Mouse (Mus musculus) B cell, adult 2 months (primary cell): ENCODE results near the gene Ptrh1.

Source experiments
- DNase-seq, 2 experiments: peaks; one replicate each; pipeline ENCODE4 v3.0.0; 2022

Gene Ptrh1

GRCm38 (mm10) chr2:32775359-32776074 is at the start of gene Ptrh1, which contains the start of gene Ttc16:
Ptrh1 (plus strand) TSS chr2:32775786.
Ttc16 (minus strand) TSS chr2:32775633.
- DNase-seq: peak; percentile 99

DNA sequence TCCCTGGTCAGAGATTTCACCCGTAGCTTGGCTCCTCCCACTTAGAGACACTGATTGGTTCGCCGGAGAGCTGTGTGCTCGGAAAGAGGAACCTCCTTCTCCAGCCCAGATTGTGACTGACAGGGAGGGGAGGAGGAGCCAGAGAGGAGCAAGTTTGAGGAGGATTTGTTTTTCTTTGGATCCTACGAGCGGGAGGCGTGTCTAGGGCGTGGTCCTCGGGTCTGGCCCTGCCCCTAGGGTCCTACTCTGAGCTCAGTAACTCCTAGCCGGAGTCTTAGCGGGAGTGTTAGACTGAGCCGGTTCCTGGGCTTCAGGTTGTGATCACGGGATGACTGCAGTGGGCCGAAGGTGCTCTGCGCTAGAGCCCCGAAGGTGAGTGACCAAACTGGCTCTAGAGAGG is 48.2 kb upstream of the Ptrh1 start:
- peak; percentile 86 to 89 for DNase-seq

GRCm38 (mm10) chr2:32728463-32728862 is 47.1 kb upstream of the Ptrh1 start:
- DNase-seq: no peak

DNA sequence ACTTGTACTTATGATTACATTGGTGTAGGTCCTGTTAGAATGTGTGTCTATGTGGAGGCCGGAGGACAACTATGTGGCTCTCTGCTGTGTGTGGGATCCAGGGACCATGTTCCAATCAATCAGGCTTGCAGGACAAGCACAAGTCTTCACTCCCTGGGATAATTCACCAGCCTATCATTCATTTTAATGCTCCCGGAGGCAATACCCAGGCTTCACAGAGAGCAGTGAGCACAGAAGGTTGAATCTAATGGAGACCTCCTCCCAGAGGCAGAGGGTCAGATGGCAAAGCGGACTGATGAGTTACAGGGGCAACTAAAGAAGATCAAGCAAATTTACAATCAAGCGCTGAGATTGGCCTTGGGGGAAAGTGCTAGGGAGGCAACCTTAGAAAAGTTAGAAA is 46.0 kb upstream of the Ptrh1 start:
- no peak for DNase-seq

DNA sequence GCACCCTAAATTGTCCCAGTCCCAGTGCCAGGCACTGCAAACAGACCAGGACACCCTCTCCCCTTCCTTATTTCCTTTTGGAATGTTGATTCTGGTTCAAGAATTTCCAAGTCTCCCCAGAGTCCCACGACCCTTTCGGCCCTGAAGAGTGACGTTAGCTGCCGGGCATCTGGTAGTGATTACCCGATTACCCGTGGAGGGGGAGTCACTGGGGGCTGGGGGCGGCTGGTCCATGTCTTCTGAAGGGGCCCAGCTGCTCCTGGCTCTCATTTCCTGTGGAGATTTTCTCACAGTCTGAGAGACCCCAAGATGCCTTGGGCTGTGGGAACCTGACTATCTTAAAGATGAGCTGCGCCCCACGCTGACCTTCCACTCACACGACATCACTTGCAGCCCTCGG is 44.7 kb upstream of the Ptrh1 start:
- no peak for DNase-seq

GRCm38 (mm10) chr2:32731911-32732310 is 43.7 kb upstream of the Ptrh1 start:
- no peak for DNase-seq

DNA sequence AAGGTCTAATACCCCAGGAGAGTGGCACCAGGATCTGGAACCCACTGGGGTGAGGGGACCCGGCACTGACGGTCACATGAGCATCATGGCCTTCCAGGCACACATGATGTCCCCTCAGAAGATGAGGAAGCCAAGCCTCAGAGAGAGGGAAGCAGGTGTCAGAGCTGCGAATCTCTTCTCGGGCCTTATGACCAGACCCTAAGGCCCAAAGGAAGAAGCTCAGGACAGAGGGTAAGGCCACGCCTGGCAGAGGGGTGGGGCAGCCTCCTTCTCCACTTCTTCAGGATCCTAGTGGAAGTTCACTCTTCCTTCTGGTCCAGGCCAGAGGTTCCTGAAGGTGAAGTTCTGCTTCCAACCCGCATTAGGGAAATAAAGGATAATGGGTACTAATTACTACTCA is 42.9 kb upstream of the Ptrh1 start:
- no peak for DNase-seq

DNA sequence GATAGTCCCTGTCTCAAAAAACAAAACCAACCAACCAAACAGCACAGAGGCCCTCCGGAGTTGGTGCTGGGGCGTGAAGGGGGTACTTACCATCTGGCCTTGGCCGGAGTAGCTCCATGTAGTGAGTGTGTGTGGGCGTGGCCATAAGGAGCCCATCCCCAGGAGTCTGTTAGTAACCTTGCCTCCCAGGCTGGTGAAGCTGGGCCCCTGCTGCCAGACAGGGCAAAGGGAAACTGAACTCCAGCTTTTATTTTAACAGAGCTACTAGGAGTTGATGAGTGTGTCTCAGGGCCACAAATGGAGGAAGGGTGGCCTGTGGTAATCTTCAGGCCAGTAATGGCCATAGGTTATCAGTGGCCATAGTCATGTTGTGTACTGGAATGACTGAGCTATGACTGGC is 41.1 kb upstream of the Ptrh1 start:
- no peak for DNase-seq

DNA sequence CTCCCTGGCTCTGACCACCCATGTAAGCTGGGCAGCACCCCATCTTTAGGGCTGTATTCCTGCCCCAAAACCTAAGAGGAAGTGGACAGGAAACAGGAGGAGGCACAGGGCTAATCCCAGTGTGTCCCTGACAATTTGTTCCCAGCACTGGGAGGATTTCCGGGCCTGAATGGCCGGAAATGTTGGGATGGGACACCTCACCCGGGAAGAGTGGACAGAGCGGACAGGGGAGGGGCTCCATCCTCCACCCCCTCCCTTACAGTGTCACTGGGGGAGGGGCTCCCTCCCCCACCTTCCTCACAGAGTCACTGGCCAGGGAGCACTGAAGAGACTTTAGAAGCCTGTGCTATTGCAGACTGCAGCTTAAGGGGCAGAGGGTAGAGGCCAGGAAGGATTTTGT is 40.7 kb upstream of the Ptrh1 start:
- no peak for DNase-seq

- DNase-seq: no peak
These were observed 39.2 kb upstream of the Ptrh1 start for GRCm38 (mm10) chr2:32736306-32736829.

GRCm38 (mm10) chr2:32737008-32737407 is 38.6 kb upstream of the Ptrh1 start:
- DNase-seq: no peak

DNA sequence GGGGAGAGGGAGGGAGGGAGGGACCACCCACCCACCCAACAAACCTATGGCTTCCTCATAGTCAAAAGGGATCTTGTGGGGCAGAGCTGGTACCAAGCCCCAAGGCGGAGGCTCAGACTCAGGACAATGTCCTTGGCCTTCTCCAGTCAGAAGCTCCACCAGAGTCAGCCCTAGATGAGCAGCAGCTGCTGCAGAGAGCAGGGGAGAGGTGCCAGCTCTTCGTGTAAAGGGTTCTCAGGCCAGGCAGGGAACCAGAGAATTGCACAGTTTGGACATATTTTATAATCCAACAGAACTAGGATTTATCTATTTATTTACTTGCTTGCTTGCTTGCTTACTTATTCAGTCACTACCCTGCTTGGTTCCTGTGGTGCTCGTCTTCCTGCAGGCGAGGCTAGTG is 36.3 kb upstream of the Ptrh1 start:
- no peak for DNase-seq

- DNase-seq: no peak
These were observed 34.7 kb upstream of the Ptrh1 start, which contains the start of gene 6330409D20Rik for GRCm38 (mm10) chr2:32740916-32741272. 6330409D20Rik (minus strand) TSS chr2:32741016.

DNA sequence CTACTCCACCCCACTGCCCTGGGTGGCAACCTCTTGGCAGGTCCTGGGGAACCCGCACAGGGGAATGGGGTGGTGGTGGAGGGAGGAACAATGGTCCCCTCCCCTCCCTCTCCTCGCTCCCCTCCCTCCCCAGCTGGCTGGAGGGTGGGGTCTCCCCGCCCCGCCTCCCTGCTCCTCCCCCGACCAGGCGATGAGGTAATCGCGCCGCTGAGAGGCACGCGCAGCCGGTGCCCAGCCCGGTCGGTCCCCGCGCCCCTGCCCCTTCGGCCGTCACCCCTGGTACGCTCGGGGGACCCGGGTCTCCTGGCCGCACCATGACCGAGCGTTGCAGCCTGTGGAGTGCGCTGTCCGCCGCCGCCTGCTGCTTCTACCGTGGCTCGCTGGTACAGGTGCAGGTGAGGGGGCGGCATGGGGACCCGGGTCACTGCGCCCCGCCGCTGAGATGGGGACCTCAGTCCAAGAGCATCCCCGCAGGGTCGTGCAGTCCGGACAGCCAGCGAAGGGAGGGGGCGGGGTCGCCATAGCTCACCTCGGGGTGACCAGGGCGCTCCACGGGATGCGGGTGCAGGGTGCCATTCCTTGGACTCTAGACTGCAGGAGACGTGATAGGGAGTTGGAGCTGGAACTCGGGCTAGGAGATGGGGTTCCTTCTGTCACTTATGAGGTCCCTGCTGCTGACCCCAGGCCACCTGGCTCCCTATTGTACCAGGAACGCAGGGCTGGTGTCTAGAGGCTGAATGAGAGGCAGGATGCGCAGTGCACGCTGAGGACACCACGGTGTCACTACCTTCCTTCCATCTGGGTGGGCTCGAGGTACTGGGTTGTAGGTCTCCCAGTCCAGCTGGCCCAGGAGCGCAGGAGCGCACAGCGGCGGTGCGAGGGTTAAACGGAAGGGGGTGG is 34.1 kb upstream of the Ptrh1 start:
- DNase-seq: no peak

- DNase-seq: no peak
These were observed 33.4 kb upstream of the Ptrh1 start for GRCm38 (mm10) chr2:32742173-32742531.

DNA sequence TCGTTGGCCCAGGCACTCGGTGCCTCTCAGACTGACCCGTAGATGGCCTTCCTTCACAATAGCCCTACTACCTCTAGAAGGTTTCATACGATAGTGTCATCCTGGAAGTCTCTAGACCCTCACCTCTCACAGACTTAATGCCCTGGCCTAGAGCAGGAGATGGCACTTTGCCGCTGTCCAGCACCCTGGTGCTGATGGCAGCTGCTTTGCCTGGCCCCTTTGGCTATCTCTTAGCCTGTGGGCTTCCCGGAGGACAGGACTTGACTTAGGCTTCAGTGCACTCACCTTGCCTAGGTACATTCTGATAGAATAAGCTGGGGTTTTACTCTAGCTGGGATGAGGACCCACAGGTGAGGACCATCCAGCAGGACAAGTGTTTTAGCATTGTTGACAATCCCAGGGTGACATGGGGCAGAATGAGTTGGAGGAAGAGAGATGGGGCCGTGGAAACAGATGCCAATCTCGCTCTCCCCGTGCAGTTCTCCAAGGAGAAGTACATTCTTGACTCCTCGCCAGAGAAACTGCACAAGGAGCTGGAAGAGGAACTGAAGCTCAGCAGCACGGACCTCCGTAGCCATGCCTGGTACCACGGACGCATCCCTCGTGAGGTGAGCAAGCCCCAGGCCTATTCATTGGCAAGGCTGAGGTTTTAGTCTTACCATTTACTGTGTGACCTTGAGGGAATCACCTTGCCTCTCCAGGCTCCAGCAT is 31.2 kb upstream of the Ptrh1 start:
- no peak for DNase-seq

GRCm38 (mm10) chr2:32749082-32749481 is 26.5 kb upstream of the Ptrh1 start:
- no peak for DNase-seq

GRCm38 (mm10) chr2:32750199-32750598 is 25.4 kb upstream of the Ptrh1 start:
- no peak for DNase-seq

DNA sequence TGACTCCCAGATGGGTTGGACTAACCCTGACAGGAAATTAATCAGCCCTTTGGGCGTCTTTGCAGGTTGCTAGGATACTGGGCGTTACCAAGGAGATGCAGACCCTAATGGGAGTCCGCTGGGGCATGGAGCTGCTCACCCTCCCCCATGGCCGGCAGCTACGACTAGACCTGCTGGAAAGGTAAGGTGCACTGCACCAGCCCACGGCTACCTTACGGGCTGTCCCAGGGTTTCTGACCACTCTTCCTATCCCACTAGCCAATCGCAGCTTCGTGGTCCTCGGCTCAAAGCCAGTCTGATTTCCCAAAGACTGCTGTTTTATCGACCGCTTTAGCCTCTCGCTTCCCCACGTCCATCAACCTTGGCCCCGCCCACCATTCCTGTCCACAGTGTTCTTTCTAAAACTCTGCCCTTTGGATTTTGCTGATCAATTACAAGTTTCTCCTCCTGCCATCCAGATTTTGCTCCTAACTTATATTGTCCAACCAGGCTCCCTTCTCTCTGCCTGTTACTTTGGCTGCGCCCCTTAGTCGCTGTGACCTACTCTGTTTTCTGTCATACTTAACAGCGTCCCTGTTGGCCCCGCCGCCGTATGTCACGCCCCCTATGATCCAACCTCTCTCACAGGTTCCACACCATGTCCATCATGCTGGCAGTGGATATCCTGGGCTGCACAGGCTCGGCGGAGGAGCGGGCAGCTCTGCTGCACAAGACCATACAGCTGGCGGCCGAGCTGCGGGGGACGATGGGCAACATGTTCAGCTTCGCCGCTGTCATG is 24.5 kb upstream of the Ptrh1 start:
- DNase-seq: no peak

DNA sequence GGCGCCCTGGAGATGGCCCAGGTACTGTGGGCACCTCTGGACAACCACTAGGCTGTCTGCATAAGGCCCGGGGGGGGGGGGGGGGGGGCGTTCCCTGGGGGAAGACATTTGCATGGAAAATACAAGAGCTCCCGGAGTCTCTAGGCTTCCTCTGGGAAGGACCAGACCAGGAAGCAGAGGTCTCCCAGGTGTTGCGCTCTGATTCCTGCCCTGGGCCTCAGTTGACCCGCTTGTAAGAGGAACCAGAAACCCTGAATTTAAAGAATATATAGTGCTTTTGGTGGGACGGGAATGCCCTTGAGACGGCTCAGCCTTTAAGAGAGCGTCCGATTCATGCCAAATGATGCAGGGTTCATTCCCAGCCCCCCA is 23.9 kb upstream of the Ptrh1 start:
- no peak for DNase-seq

- no peak for DNase-seq
These were observed 23.4 kb upstream of the Ptrh1 start for GRCm38 (mm10) chr2:32752181-32752580.

GRCm38 (mm10) chr2:32756674-32757055 is 18.9 kb upstream of the Ptrh1 start:
- DNase-seq: no peak
